33 mouse cellular contexts compared by ENCODE assay signal in the genomic region with DNA sequence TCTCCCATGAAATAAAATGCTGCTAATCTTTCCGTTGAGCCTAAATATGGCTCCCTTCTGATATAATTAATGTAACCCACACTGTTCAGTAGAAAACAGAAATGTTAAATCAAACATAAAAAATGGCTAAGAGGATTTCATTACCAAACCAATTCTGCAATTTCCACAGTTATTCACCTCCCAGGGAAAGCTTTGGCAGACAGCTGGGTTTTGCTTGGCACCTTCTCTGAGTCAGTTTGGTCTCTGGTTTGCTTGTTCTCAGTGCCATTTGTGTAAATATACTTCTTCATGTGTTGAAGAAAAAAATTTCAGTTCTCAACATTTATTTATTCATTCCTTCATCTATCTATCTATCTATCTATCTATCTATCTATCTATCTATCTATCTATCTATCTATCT. TPM values are rescaled to one million over a fixed set of nuclear protein-coding genes. Genes with fewer than 3 reads are reported as not detected.
DNase-seq lines count a peak whose midpoint lies in the region; ATAC-seq and TF ChIP-seq lines count a peak whose summit lies in the region.
"Had no signal": no experiment of that assay in that cellular context is flagged by ENCODE, and none has a peak within 500 bp of the region (broad histone marks: within the 10 kb centered on the region; RNA-seq: fewer than 3 reads in every experiment).

No protein-coding gene starts in this region.

- H3K4me2 ChIP-seq in forebrain, postnatal 0 days (ENCODE audit: low read depth) = no peak overlapping the region
- no peak overlapping the region for H3K4me2 ChIP-seq in forebrain, embryonic 11.5 days (ENCODE audit: low read depth, low read length, severe bottlenecking)
- no peak overlapping the region for H3K4me2 ChIP-seq in midbrain, postnatal 0 days (ENCODE audit: low read depth, low read length, poor library complexity, severe bottlenecking)
- no peak overlapping the region for H3K4me2 ChIP-seq in midbrain, embryonic 15.5 days
- H3K4me2 ChIP-seq: hindbrain, embryonic 13.5 days; limb, embryonic 12.5 days; liver, embryonic 11.5 days; lung, embryonic 15.5 days; midbrain, embryonic 11.5 days had no signal

- H3K9me3 ChIP-seq in forebrain, postnatal 0 days (ENCODE audit: low read length) = no peaks in the 10 kb centered on the region
- no peaks in the 10 kb centered on the region for H3K9me3 ChIP-seq in forebrain, embryonic 11.5 days (ENCODE audit: control insufficient read depth, low read length)
- H3K9me3 ChIP-seq in midbrain, postnatal 0 days (ENCODE audit: low read length) = no peaks in the 10 kb centered on the region
- H3K9me3 ChIP-seq in midbrain, embryonic 15.5 days = no peaks in the 10 kb centered on the region
- H3K9me3 ChIP-seq: heart, embryonic 10.5 days; hindbrain, embryonic 13.5 days; limb, embryonic 12.5 days; lung, embryonic 15.5 days had no signal

- 48% methylated on average over 1 of the region's 1 CpGs for whole genome bisulfite sequencing in forebrain, postnatal 0 days
- WGBS in forebrain, embryonic 11.5 days = 78% methylated on average over 1 of the region's 1 CpGs
- 72% methylated on average over 1 of the region's 1 CpGs for WGBS in midbrain, postnatal 0 days
- 78% methylated on average over 1 of the region's 1 CpGs for WGBS in midbrain, embryonic 15.5 days

- peak; percentile 10 for DNase-seq in forebrain, postnatal 0 days
- no peak for DNase-seq in forebrain, embryonic 11.5 days (ENCODE audit: low spot score)
- peak; percentile 2 for DNase-seq in midbrain, postnatal 0 days (ENCODE audit: low spot score)
- peak; percentile 38 to 39 for DNase-seq in layer of hippocampus, adult 2 months (ENCODE audit: low spot score in 2 of 2)
- DNase-seq in layer of hippocampus, postnatal 36 days = peak; percentile 9 to 26
- no peak for DNase-seq in kidney, postnatal 25 days
- no peak for DNase-seq in testis, postnatal 10 days (ENCODE audit: low spot score)
- DNase-seq: adrenal gland, postnatal 36 days; B cell, adult 2 months; cerebellum, adult 11-12 months; gastrocnemius, postnatal 25 days; heart, adult 11 months; heart, postnatal 36 days; kidney, postnatal 36 days; retina, postnatal 1 day; right cerebral cortex, postnatal 14 days had no signal

- H3K4me1 ChIP-seq in forebrain, postnatal 0 days (ENCODE audit: insufficient read depth) = no peaks in the 10 kb centered on the region
- no peaks in the 10 kb centered on the region for H3K4me1 ChIP-seq in forebrain, embryonic 11.5 days (replicated peaks; ENCODE audit: control insufficient read depth, insufficient read depth, low read length)
- no peaks in the 10 kb centered on the region for H3K4me1 ChIP-seq in midbrain, postnatal 0 days (ENCODE audit: insufficient read depth, low read length)
- H3K4me1 ChIP-seq in midbrain, embryonic 15.5 days = no peaks in the 10 kb centered on the region
- H3K4me1 ChIP-seq: heart, embryonic 10.5 days; hindbrain, embryonic 13.5 days; limb, embryonic 12.5 days; lung, embryonic 15.5 days had no signal

- no peak for ATAC-seq in forebrain, postnatal 0 days
- ATAC-seq in forebrain, embryonic 11.5 days (replicated peaks; ENCODE audit: low FRiP score) = no peak
- no peak for ATAC-seq in midbrain, postnatal 0 days (ENCODE audit: low FRiP score)
- ATAC-seq in midbrain, embryonic 15.5 days (replicated peaks) = no peak
- ATAC-seq: intestine, postnatal 0 days had no signal

- H3K4me3 ChIP-seq in forebrain, postnatal 0 days (ENCODE audit: low read depth, low read length) = no peak overlapping the region
- H3K4me3 ChIP-seq in forebrain, embryonic 11.5 days (ENCODE audit: low read depth, low read length) = no peak overlapping the region
- no peak overlapping the region for H3K4me3 ChIP-seq in midbrain, postnatal 0 days (ENCODE audit: low read depth, low read length)
- H3K4me3 ChIP-seq in midbrain, embryonic 15.5 days = no peak overlapping the region
- no peak overlapping the region for H3K4me3 ChIP-seq in layer of hippocampus, adult 2 months
- H3K4me3 ChIP-seq: heart, embryonic 10.5 days; hindbrain, embryonic 13.5 days; limb, embryonic 12.5 days; lung, embryonic 15.5 days had no signal

- TF ChIP-seq CTCF in forebrain, postnatal 0 days (IDR thresholded peaks at IDR 0.05; ENCODE audit: low read depth) = no peak
- no peak for TF ChIP-seq CTCF in midbrain, postnatal 0 days (IDR thresholded peaks at IDR 0.05)
- TF ChIP-seq CTCF in layer of hippocampus, adult 2 months (conservative IDR thresholded peaks at IDR 0.05) = no peak

- no peak overlapping the region for H3K27ac ChIP-seq in forebrain, postnatal 0 days (ENCODE audit: low read depth, low read length)
- no peak overlapping the region for H3K27ac ChIP-seq in forebrain, embryonic 11.5 days (ENCODE audit: low read depth, low read length)
- H3K27ac ChIP-seq in midbrain, postnatal 0 days (ENCODE audit: low read depth, low read length) = no peak overlapping the region
- no peak overlapping the region for H3K27ac ChIP-seq in midbrain, embryonic 15.5 days
- peak overlapping the region; percentile 36; the same call in 1 of the 2 replicates for H3K27ac ChIP-seq in layer of hippocampus, adult 2 months
- H3K27ac ChIP-seq: heart, embryonic 10.5 days; hindbrain, embryonic 13.5 days; limb, embryonic 12.5 days; lung, embryonic 15.5 days had no signal

- no peak overlapping the region for H3K9ac ChIP-seq in forebrain, postnatal 0 days
- no peak overlapping the region for H3K9ac ChIP-seq in forebrain, embryonic 11.5 days (ENCODE audit: low read length)
- no peak overlapping the region for H3K9ac ChIP-seq in midbrain, postnatal 0 days (replicated peaks; ENCODE audit: low read length, poor library complexity, severe bottlenecking)
- H3K9ac ChIP-seq in midbrain, embryonic 15.5 days = no peak overlapping the region
- H3K9ac ChIP-seq: hindbrain, embryonic 13.5 days; limb, embryonic 12.5 days; lung, embryonic 15.5 days had no signal

- H3K27me3 ChIP-seq in forebrain, postnatal 0 days (ENCODE audit: insufficient read depth, low read length) = no peaks in the 10 kb centered on the region
- no peaks in the 10 kb centered on the region for H3K27me3 ChIP-seq in forebrain, embryonic 11.5 days (ENCODE audit: control insufficient read depth, insufficient read depth, low read length)
- H3K27me3 ChIP-seq in midbrain, postnatal 0 days (ENCODE audit: insufficient read depth, low read length) = no peaks in the 10 kb centered on the region
- H3K27me3 ChIP-seq in midbrain, embryonic 15.5 days (replicated peaks) = no peaks in the 10 kb centered on the region
- H3K27me3 ChIP-seq: hindbrain, embryonic 13.5 days; limb, embryonic 12.5 days; lung, embryonic 15.5 days had no signal

- no peaks in the 10 kb centered on the region for H3K36me3 ChIP-seq in forebrain, postnatal 0 days (ENCODE audit: insufficient read depth)
- no peaks in the 10 kb centered on the region for H3K36me3 ChIP-seq in forebrain, embryonic 11.5 days (ENCODE audit: control insufficient read depth, insufficient read depth, low read length)
- H3K36me3 ChIP-seq in midbrain, postnatal 0 days (ENCODE audit: insufficient read depth, low read length) = no peaks in the 10 kb centered on the region
- H3K36me3 ChIP-seq in midbrain, embryonic 15.5 days (replicated peaks) = no peaks in the 10 kb centered on the region
- H3K36me3 ChIP-seq: heart, embryonic 10.5 days; hindbrain, embryonic 13.5 days; limb, embryonic 12.5 days; lung, embryonic 15.5 days had no signal

RNA-seq across cellular contexts. Expression of a gene that starts 28.3 kb away (rescaled TPM):
- total RNA-seq in forebrain, postnatal 0 days (2014; rRNA removed) = 0.10 and 0.23 TPM in 2 replicates
- polyA plus RNA-seq in forebrain, postnatal 0 days (2015; fragmentation: Nextera tagmentation; extraction: Ambion mirVana) = 0.25 TPM in 1 of 2 replicates, not detected in the other
- polyA plus RNA-seq in forebrain, embryonic 11.5 days (2014; fragmentation: Nextera tagmentation; extraction: Ambion mirVana) = 0.09 TPM in 1 of 2 replicates, not detected in the other
- total RNA-seq in midbrain, postnatal 0 days (2014; rRNA removed) = 0.14 and 0.33 TPM in 2 replicates
- 0.16 TPM in 1 of 2 replicates, not detected in the other for polyA plus RNA-seq in midbrain, postnatal 0 days (2015; fragmentation: Nextera tagmentation; extraction: Ambion mirVana)
- not detected in 2 replicates for polyA plus RNA-seq in midbrain, embryonic 15.5 days (2015; fragmentation: Nextera tagmentation; extraction: Ambion mirVana)
- under 1 TPM; 0.26 to 0.27 TPM for total RNA-seq in layer of hippocampus, adult 2 months (2021)
- under 1 TPM; 0.27 to 0.58 TPM for total RNA-seq in layer of hippocampus, postnatal 36 days (2021)
- total RNA-seq: adrenal gland, adult 18-20 months; adrenal gland, postnatal 36 days; gastrocnemius, postnatal 25 days; heart, postnatal 36 days; megakaryocyte progenitor cell, adult 5-6 weeks had no signal
- polyA plus RNA-seq: embryonic facial prominence, embryonic 11.5 days; heart, embryonic 10.5 days; heart, embryonic 16.5 days; hindbrain, embryonic 13.5 days; intestine, postnatal 0 days; kidney, embryonic 14.5 days; limb, embryonic 12.5 days; liver, embryonic 11.5 days; liver, embryonic 16.5 days; midbrain, embryonic 11.5 days; neural tube, embryonic 14.5 days; small intestine, adult 2 months; urinary bladder, adult 2 months had no signal

Comparison
In these comparisons a context has a peak if more than half of its experiments do, and no peak if none do; other contexts are left out.
1. DNase-seq: peak in forebrain, postnatal 0 days (single experiment), midbrain, postnatal 0 days (single experiment), layer of hippocampus, adult 2 months (2 of 2) and layer of hippocampus, postnatal 36 days (2 of 2); none in forebrain, embryonic 11.5 days (single experiment), kidney, postnatal 25 days (0 of 2) and testis, postnatal 10 days (single experiment).